Mouse (Mus musculus) lung, postnatal 0 days (tissue): ENCODE measurements at regions not wholly inside any gene's neighbourhood (a gene's known extent, or its start where the extent isn't known, plus 50 kb on each side); places are given as distances from the start of the nearest gene placed in this dataset.

Experiments
- CTCF ChIP-seq: IDR thresholded peaks from 2 replicates; pipeline ENCODE4 v1.5.1; 2016; ENCODE audit warnings: antibody characterized with exemption, mild to moderate bottlenecking
- EP300 ChIP-seq: IDR thresholded peaks from 2 replicates; pipeline ENCODE4 v1.6.1; 2016; ENCODE audit warnings: antibody characterized with exemption, mild to moderate bottlenecking, control low read depth

DNA sequence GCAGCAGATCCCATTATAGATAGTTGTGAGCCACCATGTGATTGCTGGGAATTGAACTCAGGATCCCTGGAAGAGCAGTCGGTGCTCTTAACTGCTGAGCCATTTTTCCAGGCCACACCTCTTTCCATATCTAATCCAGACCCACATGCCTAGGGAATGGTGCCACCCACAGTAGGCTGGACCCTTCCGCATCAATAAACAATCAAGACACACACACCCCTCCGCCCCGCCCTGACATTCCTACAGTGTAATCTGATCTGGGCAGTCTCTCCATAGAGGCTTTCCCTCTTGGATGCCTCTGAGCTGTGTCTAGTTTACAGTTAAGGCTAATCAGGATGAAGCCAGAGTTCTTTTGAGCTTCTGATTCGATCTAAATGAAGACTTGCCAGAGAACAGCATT, 248.8 kb downstream of the Ajap1 start:
- TF ChIP-seq CTCF, result no peak
- TF ChIP-seq EP300, result no peak
